Mouse (Mus musculus): Measurements from ENCODE around the gene Gm10338.
A peak's percentile ranks its signal among the peaks of the same experiment; 100 is the strongest.
"Not testable (repeated sequence)": the region's sequence is repeated elsewhere in the genome, so short reads cannot be mapped to it uniquely, and the experiment has no call there.

Gm10338 gene

DNA sequence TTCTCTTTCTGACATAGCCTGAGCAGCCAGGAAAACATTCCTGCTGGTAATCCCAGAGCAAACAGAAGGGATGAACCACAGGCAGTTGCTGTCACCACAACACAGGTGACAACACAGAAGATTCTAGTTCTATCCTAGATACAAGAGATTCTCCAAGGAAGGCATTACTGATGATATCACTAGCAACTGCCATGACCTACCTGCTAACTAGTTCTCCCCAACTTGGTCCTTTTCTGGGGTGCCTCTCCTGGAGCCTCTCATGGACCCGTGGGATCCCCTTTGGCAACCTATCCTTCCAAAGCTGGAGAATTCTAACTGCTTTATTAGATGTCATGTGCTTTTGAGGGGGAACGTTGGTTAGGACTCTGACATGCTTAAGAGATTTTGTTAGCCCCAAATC, at the start of gene Gm10338:
TSS of gene Gm10338 (minus strand) at position 101 of the 400 bp plus-strand sequence.
- not testable (repeated sequence) for DNase-seq

DNA sequence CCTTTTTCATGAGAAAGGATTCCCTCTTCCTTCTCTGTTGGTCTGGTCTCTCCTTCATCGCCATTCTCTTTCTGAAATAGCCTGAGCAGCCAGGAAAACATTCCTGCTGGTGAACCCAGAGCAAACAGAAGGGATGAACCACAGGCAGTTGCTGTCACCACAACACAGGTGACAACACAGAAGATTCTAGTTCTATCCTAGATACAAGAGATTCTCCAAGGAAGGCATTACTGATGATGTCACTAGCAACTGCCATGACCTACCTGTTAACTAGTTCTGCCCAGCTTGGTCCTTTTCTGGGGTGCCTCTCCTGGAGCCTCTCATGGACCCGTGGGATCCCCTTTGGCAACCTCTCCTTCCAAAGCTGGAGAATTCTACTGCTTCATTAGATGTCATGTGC, 48.5 kb upstream of the Gm10338 start, which contains the start of gene Gm10128:
TSS of gene Gm10128 (minus strand) at position 101 of the 400 bp plus-strand sequence.
- not testable (repeated sequence) for DNase-seq

DNA sequence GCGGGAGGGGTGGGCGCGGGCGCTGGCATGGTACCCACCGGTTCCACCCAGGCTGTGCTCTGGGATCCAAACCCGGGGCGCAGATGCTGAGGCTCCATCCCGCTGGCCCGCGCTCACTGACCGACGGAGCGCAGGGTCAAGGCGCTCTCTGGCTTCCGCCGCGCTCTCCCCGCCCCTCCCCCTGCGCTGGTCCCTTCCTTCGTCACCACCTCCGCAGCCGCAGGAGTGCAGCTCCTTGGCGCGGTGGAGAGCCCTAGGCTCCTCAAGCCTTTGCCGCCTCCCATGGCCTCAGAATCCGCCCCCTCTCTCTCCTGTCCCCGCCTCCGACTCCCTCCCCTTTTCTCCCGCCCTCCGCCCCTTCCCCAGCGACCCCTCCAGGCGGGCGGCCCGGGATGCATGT, 27.0 kb downstream of the Gm10338 start, which contains the start of gene Gm3558:
TSS of gene Gm3558 (minus strand) at position 185 of the 400 bp plus-strand sequence.
- DNase-seq: peak in 1 of 2 experiments; percentile 16

DNA sequence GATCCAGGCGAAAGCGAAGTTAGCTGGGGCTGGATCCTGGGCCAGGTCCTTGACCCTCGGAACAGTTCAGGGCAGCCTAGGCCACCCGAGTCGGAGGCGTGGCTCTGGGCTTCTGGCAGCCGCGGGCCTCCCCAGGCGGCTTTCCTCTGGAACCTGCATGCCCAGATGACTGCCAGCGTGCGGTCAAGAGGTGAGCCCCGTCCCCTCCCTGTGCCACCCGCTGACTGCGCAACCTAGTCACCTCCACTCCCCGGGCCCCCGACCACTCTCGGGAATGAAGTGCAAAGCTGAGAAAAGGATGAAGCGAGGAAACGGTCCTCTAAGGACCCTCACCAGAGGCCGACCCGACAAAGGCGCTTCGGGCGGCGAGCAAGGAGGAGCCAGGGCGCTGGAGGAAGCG, 27.5 kb downstream of the Gm10338 start:
- peak in 1 of 2 experiments; percentile 19 for DNase-seq

DNA sequence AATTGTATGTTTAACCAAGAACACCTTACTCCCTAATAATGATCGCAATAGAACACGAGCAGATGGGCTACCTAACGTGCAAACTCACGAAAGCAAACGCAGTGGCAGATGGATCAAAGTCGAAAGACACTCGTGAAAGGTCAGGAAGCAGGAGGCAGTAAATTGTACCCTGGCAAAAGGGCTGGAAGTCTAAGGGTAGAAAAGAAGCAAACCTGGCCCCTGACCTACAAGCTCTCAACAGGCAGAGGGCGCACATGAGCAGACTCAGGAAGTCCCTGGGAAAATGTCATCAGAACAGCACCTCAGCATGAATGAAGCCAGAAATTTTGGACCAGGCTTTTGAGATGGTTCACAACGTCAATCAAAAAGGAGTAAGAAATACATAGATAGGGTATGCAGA, 28.1 kb downstream of the Gm10338 start:
- DNase-seq: peak; percentile 2 to 8
